Mouse (Mus musculus) neural tube, embryonic 14.5 days (tissue): ENCODE data around the gene Ring1. TPM values are rescaled to one million over a fixed set of nuclear protein-coding genes. Genes with fewer than 3 reads are reported as not detected.

Source experiments
- ATAC-seq: fragments of 200-750 bp; cut with Nextera tagmentation; 2 replicates; pipeline ENCODE4 v1.8.0; 2017; ENCODE audit warnings: low read depth, mild to moderate bottlenecking, moderate TSS enrichment, moderate library complexity
- H3K27ac ChIP-seq: fragments of 300-500 bp; sonication (generic); 2 replicates; pipeline ENCODE4 v1.5.1; 2014; ENCODE audit warnings: low read depth, mild to moderate bottlenecking, control low read depth, low read length, moderate library complexity, mixed read lengths
- H3K27me3 ChIP-seq: fragments of 300-500 bp; sonication (generic); 2 replicates; pipeline ENCODE4 v1.6.1; 2014; ENCODE audit warnings: low read length; ENCODE audit not compliant: control insufficient read depth, insufficient read depth
- H3K36me3 ChIP-seq: fragments of 300-500 bp; sonication (generic); 2 replicates; pipeline ENCODE4 v1.6.1; 2014; ENCODE audit warnings: low read length, mixed read lengths; ENCODE audit not compliant: control insufficient read depth, insufficient read depth
- H3K4me1 ChIP-seq: fragments of 300-500 bp; sonication (generic); 2 replicates; pipeline ENCODE4 v1.6.1; 2014; ENCODE audit warnings: low read length; ENCODE audit not compliant: control insufficient read depth, insufficient read depth
- H3K4me2 ChIP-seq: fragments of 300-500 bp; sonication (generic); 2 replicates; pipeline ENCODE4 v1.6.1; 2014; ENCODE audit warnings: mild to moderate bottlenecking, low read depth, low read length, control low read depth
- H3K4me3 ChIP-seq: fragments of 300-500 bp; sonication (generic); 2 replicates; pipeline ENCODE4 v1.5.1; 2014; ENCODE audit warnings: low read depth, low read length, control low read depth, mixed read lengths
- H3K9ac ChIP-seq: fragments of 300-500 bp; sonication (generic); replicated peaks from 2 replicates; pipeline ENCODE4 v1.6.1; 2014; ENCODE audit warnings: low read depth, mild to moderate bottlenecking, control low read depth, low read length, mixed read lengths
- H3K9me3 ChIP-seq: fragments of 300-500 bp; sonication (generic); 2 replicates; pipeline ENCODE4 v1.6.1; 2016; ENCODE audit warnings: low read length; ENCODE audit not compliant: control insufficient read depth
- WGBS: fragments of 180-500 bp; shearing (Covaris S2); extraction: QIAGEN DNeasy Blood & Tissue Kit; methylation state at CpG from one replicate; pipeline ENCODE4 v1.1.7; 2014; 5-methylcytosine and 5-hydroxymethylcytosine counted together
- polyA plus RNA-seq: library from polyadenylated mRNA; unstranded; fragments of >200 nt; fragmentation: Nextera tagmentation; extraction: Ambion mirVana; gene quantifications from 2 replicates; pipeline ENCODE4 v1.2.1, GENCODE M21; 2014

The Ring1 gene
- polyA plus RNA-seq, 1 experiment from 2014 or later: 7.3 TPM

GRCm38 (mm10) chr17:34038440-34038839, 14.0 kb upstream of the Ring1 start:
- peak overlapping the region; percentile 20; the same call in 1 of the 2 replicates for H3K4me3 ChIP-seq
- H3K4me2 ChIP-seq: peak overlapping the region; percentile 50
- no peak overlapping the region; the same call in 1 of the 2 replicates for H3K9ac ChIP-seq
- 0 out of 2 replicates have a peak, but pooled peaks have one; percentile 16 for ATAC-seq
- 7% methylated on average over 19 of the region's 21 CpGs for WGBS
- H3K4me1 ChIP-seq: peaks cover 16% of the 10 kb centered on the region
- no peak overlapping the region for H3K27ac ChIP-seq
- H3K27me3 ChIP-seq: no peaks in the 10 kb centered on the region
- H3K9me3 ChIP-seq: no peaks in the 10 kb centered on the region
- H3K36me3 ChIP-seq: peaks cover 26% of the 10 kb centered on the region; the same call in 1 of the 2 replicates

- Histone ChIP-seq H3K9me3 (no peaks in the 10 kb centered on the region), H3K9ac (no peak overlapping the region), H3K4me2 (no peak overlapping the region), H3K4me1 (peaks cover 23% of the 10 kb centered on the region), H3K27me3 (no peaks in the 10 kb centered on the region), H3K27ac (no peak overlapping the region), H3K4me3 (no peak overlapping the region), H3K36me3 (peaks cover 26% of the 10 kb centered on the region; the same call in 1 of the 2 replicates)
- 95% methylated on average over 7 of the region's 7 CpGs for WGBS
- ATAC-seq: no peak
These were observed 12.8 kb upstream of the Ring1 start for GRCm38 (mm10) chr17:34037241-34037640.

GRCm38 (mm10) chr17:34036647-34037046, 12.2 kb upstream of the Ring1 start:
- no peaks in the 10 kb centered on the region for H3K27me3 ChIP-seq
- H3K4me2 ChIP-seq: no peak overlapping the region
- no peak for ATAC-seq
- no peaks in the 10 kb centered on the region for H3K9me3 ChIP-seq
- H3K27ac ChIP-seq: no peak overlapping the region
- peaks cover 26% of the 10 kb centered on the region; the same call in 1 of the 2 replicates for H3K36me3 ChIP-seq
- H3K9ac ChIP-seq: no peak overlapping the region
- no peak overlapping the region for H3K4me3 ChIP-seq
- 75% methylated on average over 10 of the region's 10 CpGs for WGBS
- H3K4me1 ChIP-seq: peaks cover 23% of the 10 kb centered on the region

GRCm38 (mm10) chr17:34035517-34035916, 11.0 kb upstream of the Ring1 start:
- Histone ChIP-seq H3K27ac (no peak overlapping the region), H3K9me3 (no peaks in the 10 kb centered on the region), H3K9ac (no peak overlapping the region), H3K4me2 (no peak overlapping the region), H3K36me3 (peaks cover 26% of the 10 kb centered on the region; the same call in 1 of the 2 replicates), H3K4me3 (no peak overlapping the region), H3K4me1 (peaks cover 27% of the 10 kb centered on the region), H3K27me3 (no peaks in the 10 kb centered on the region)
- no peak for ATAC-seq
- 87% methylated on average over 9 of the region's 9 CpGs for WGBS

GRCm38 (mm10) chr17:34034064-34034463, 9.6 kb upstream of the Ring1 start:
- H3K4me1 ChIP-seq: peaks cover 37% of the 10 kb centered on the region
- H3K4me2 ChIP-seq: no peak overlapping the region
- H3K9me3 ChIP-seq: no peaks in the 10 kb centered on the region
- H3K36me3 ChIP-seq: peaks cover 31% of the 10 kb centered on the region; the same call in 1 of the 2 replicates
- 81% methylated on average over 9 of the region's 10 CpGs for WGBS
- no peaks in the 10 kb centered on the region for H3K27me3 ChIP-seq
- H3K4me3 ChIP-seq: no peak overlapping the region
- no peak for ATAC-seq
- H3K27ac ChIP-seq: no peak overlapping the region
- H3K9ac ChIP-seq: no peak overlapping the region

- no peaks in the 10 kb centered on the region for H3K27me3 ChIP-seq
- ATAC-seq: no peak
- no peak overlapping the region; the same call in 1 of the 2 replicates for H3K4me2 ChIP-seq
- H3K4me1 ChIP-seq: peaks cover 32% of the 10 kb centered on the region
- no peak overlapping the region for H3K4me3 ChIP-seq
- no peak overlapping the region for H3K9ac ChIP-seq
- H3K9me3 ChIP-seq: no peaks in the 10 kb centered on the region
- peaks cover 37% of the 10 kb centered on the region for H3K36me3 ChIP-seq
- no peak overlapping the region for H3K27ac ChIP-seq
- WGBS: 91% methylated on average over 9 of the region's 9 CpGs
These were observed 9.0 kb upstream of the Ring1 start for GRCm38 (mm10) chr17:34033441-34033840.

GRCm38 (mm10) chr17:34032806-34033205, 8.3 kb upstream of the Ring1 start:
- ATAC-seq: no peak
- H3K9me3 ChIP-seq: no peaks in the 10 kb centered on the region
- peaks cover 37% of the 10 kb centered on the region for H3K36me3 ChIP-seq
- H3K4me2 ChIP-seq: peak overlapping the region; percentile 81
- H3K9ac ChIP-seq: peak overlapping the region; percentile 92
- H3K27ac ChIP-seq: no peak overlapping the region; the same call in 1 of the 2 replicates
- H3K27me3 ChIP-seq: no peaks in the 10 kb centered on the region
- 66% methylated on average over 9 of the region's 9 CpGs for WGBS
- H3K4me3 ChIP-seq: peak overlapping the region; percentile 85
- H3K4me1 ChIP-seq: peaks cover 32% of the 10 kb centered on the region

- WGBS: under 1% methylated on average over 33 of the region's 48 CpGs
- H3K9me3 ChIP-seq: no peaks in the 10 kb centered on the region
- H3K27ac ChIP-seq: peak overlapping the region; percentile 98
- H3K36me3 ChIP-seq: peaks cover 34% of the 10 kb centered on the region
- 0 out of 2 replicates have a peak, but pooled peaks have one; percentile 2 for ATAC-seq
- H3K4me2 ChIP-seq: peak overlapping the region; percentile 81
- H3K4me3 ChIP-seq: peak overlapping the region; percentile 85
- H3K9ac ChIP-seq: peak overlapping the region; percentile 92
- no peaks in the 10 kb centered on the region for H3K27me3 ChIP-seq
- H3K4me1 ChIP-seq: peaks cover 35% of the 10 kb centered on the region
These were observed 7.7 kb upstream of the Ring1 start for GRCm38 (mm10) chr17:34032174-34032632.

- under 1% methylated on average over 62 of the region's 88 CpGs for WGBS
- peak within 1 kb of the TSS; percentile 89 for H3K4me2 ChIP-seq
- peaks cover 41% of the 10 kb centered on the region for H3K4me1 ChIP-seq
- peak within 1 kb of the TSS; percentile 85 for H3K4me3 ChIP-seq
- peak; percentile 79 for ATAC-seq
- H3K9ac ChIP-seq: peak within 1 kb of the TSS; percentile 92
- peak within 1 kb of the TSS; percentile 98 for H3K27ac ChIP-seq
- no peaks in the 10 kb centered on the region for H3K9me3 ChIP-seq
- peaks cover 29% of the 10 kb centered on the region for H3K36me3 ChIP-seq
- no peaks in the 10 kb centered on the region for H3K27me3 ChIP-seq
These were observed 7.1 kb upstream of the Ring1 start, which contains the start of the genes Slc39a7 and Rxrb for GRCm38 (mm10) chr17:34031465-34032173. Slc39a7 (minus strand) TSS chr17:34031682. Rxrb (plus strand) TSS chr17:34031812.
